Mouse (Mus musculus) midbrain, postnatal 0 days (tissue): ENCODE data around the gene Gm30191. TPM values are rescaled to one million over a fixed set of nuclear protein-coding genes. Genes with fewer than 3 reads are reported as not detected.

Experiments
- ATAC-seq: fragments of 200-750 bp; cut with Nextera tagmentation; 2 replicates; pipeline ENCODE4 v1.8.0; 2017; ENCODE audit warnings: moderate number of reproducible peaks, mild to moderate bottlenecking, moderate TSS enrichment, moderate library complexity; ENCODE audit not compliant: low FRiP score
- DNase-seq: peaks from one replicate; pipeline ENCODE4 v3.0.0-alpha.2; 2015; ENCODE audit warnings: low spot score
- H3K27ac ChIP-seq: fragments of 300-500 bp; sonication (generic); 2 replicates; pipeline ENCODE4 v1.5.1; 2014; ENCODE audit warnings: low read depth, mild to moderate bottlenecking, low read length, mixed read lengths
- H3K27me3 ChIP-seq: fragments of 300-500 bp; sonication (generic); 2 replicates; pipeline ENCODE4 v1.6.1; 2014; ENCODE audit warnings: low read length, control low read depth, mixed read lengths; ENCODE audit not compliant: insufficient read depth
- H3K36me3 ChIP-seq: fragments of 300-500 bp; sonication (generic); 2 replicates; pipeline ENCODE4 v1.6.1; 2014; ENCODE audit warnings: low read length, control low read depth, mixed read lengths; ENCODE audit not compliant: insufficient read depth
- H3K4me1 ChIP-seq: fragments of 300-500 bp; sonication (generic); 2 replicates; pipeline ENCODE4 v1.6.1; 2014; ENCODE audit warnings: mild to moderate bottlenecking, control low read depth, antibody characterized with exemption, low read length, mixed read lengths; ENCODE audit not compliant: insufficient read depth
- H3K4me2 ChIP-seq: fragments of 300-500 bp; sonication (generic); 2 replicates; pipeline ENCODE4 v1.6.1; 2014; ENCODE audit warnings: low read depth, mild to moderate bottlenecking, low read length, mixed read lengths; ENCODE audit not compliant: poor library complexity, severe bottlenecking
- H3K4me3 ChIP-seq: fragments of 300-500 bp; sonication (generic); 2 replicates; pipeline ENCODE4 v1.5.1; 2014; ENCODE audit warnings: low read depth, mild to moderate bottlenecking, low read length, moderate library complexity
- H3K9ac ChIP-seq: fragments of 300-500 bp; sonication (generic); replicated peaks from 2 replicates; pipeline ENCODE4 v1.6.1; 2014; ENCODE audit warnings: mild to moderate bottlenecking, low read length, moderate library complexity, mixed read lengths; ENCODE audit not compliant: poor library complexity, severe bottlenecking
- H3K9me3 ChIP-seq: fragments of 300-500 bp; sonication (generic); 2 replicates; pipeline ENCODE4 v1.6.1; 2016; ENCODE audit warnings: low read length, control low read depth
- CTCF ChIP-seq: IDR thresholded peaks from 2 replicates; pipeline ENCODE4 v1.5.1; 2016; ENCODE audit warnings: antibody characterized with exemption, mild to moderate bottlenecking
- WGBS: fragments of 180-500 bp; shearing (Covaris S2); extraction: QIAGEN DNeasy Blood & Tissue Kit; methylation state at CpG from one replicate; pipeline ENCODE4 v1.1.7; 2014; 5-methylcytosine and 5-hydroxymethylcytosine counted together
- polyA plus RNA-seq: library from polyadenylated mRNA; unstranded; fragments of >200 nt; fragmentation: Nextera tagmentation; extraction: Ambion mirVana; gene quantifications from 2 replicates; pipeline ENCODE4 v1.2.1, GENCODE M21; 2015
- total RNA-seq: library from RNA; depleted of rRNA; stranded (reverse); fragments of >200 nt; gene quantifications from 2 replicates; pipeline ENCODE4 v1.2.3, GENCODE M21; 2014; rRNA removed

Gene Gm30191
- total and polyA plus RNA-seq, 2 experiments from 2014 or later, result 0.42 TPM; not detected in 1

GRCm38 (mm10) chr4:134296523-134296922, 49.8 kb downstream of the Gm30191 start:
- DNase-seq, result no peak
- Histone ChIP-seq H3K27ac (no peak overlapping the region), H3K4me1 (no peaks in the 10 kb centered on the region), H3K4me3 (no peak overlapping the region), H3K36me3 (no peaks in the 10 kb centered on the region), H3K27me3 (no peaks in the 10 kb centered on the region), H3K9me3 (no peaks in the 10 kb centered on the region), H3K4me2 (no peak overlapping the region), H3K9ac (no peak overlapping the region)
- peak; percentile 22; the same call in 1 of the 2 replicates for TF ChIP-seq CTCF
- 92% methylated on average over 4 of the region's 4 CpGs for WGBS
- ATAC-seq, result no peak

- H3K36me3 ChIP-seq, result no peaks in the 10 kb centered on the region
- no peaks in the 10 kb centered on the region for H3K9me3 ChIP-seq
- H3K4me1 ChIP-seq, result no peaks in the 10 kb centered on the region
- WGBS, result 95% methylated on average over 8 of the region's 8 CpGs
- DNase-seq, result no peak
- no peak overlapping the region for H3K4me3 ChIP-seq
- H3K9ac ChIP-seq, result no peak overlapping the region
- no peak overlapping the region for H3K27ac ChIP-seq
- H3K4me2 ChIP-seq, result no peak overlapping the region
- ATAC-seq, result no peak
- no peaks in the 10 kb centered on the region for H3K27me3 ChIP-seq
- TF ChIP-seq CTCF, result no peak
Observed at GRCm38 (mm10) chr4:134297369-134297768, 50.6 kb downstream of the Gm30191 start.

GRCm38 (mm10) chr4:134298626-134299497, 52.1 kb downstream of the Gm30191 start:
- 80% methylated on average over 19 of the region's 19 CpGs for WGBS
- no peaks in the 10 kb centered on the region for H3K27me3 ChIP-seq
- no peak overlapping the region for H3K4me3 ChIP-seq
- DNase-seq (no peak), ATAC-seq (no peak)
- H3K9ac ChIP-seq, result no peak overlapping the region
- no peaks in the 10 kb centered on the region for H3K9me3 ChIP-seq
- no peak overlapping the region for H3K27ac ChIP-seq
- TF ChIP-seq CTCF, result no peak
- no peak overlapping the region for H3K4me2 ChIP-seq
- no peaks in the 10 kb centered on the region for H3K4me1 ChIP-seq
- no peaks in the 10 kb centered on the region for H3K36me3 ChIP-seq

GRCm38 (mm10) chr4:134299498-134299810, 52.7 kb downstream of the Gm30191 start:
- DNase-seq (no peak), ATAC-seq (no peak)
- Histone ChIP-seq H3K27me3 (no peaks in the 10 kb centered on the region), H3K36me3 (no peaks in the 10 kb centered on the region), H3K9ac (no peak overlapping the region), H3K9me3 (no peaks in the 10 kb centered on the region), H3K4me2 (no peak overlapping the region), H3K4me3 (no peak overlapping the region), H3K4me1 (no peaks in the 10 kb centered on the region), H3K27ac (no peak overlapping the region)
- no peak for TF ChIP-seq CTCF
- 62% methylated on average over 4 of the region's 4 CpGs for WGBS

Other genes with a start within 250 kb of the Gm30191 start
- gene Dhdds, start 246.0 kb upstream of the Gm30191 start, total RNA-seq, result 45.6 and 46.2 TPM in 2 replicates
- gene Dhdds, start 246.0 kb upstream of the Gm30191 start, polyA plus RNA-seq, result 38.3 and 42.6 TPM in 2 replicates
- 0.05 and 0.57 TPM in 2 replicates for gene Lin28a, start 228.1 kb upstream of the Gm30191 start, total RNA-seq
- 0.04 and 0.13 TPM in 2 replicates for gene Lin28a, start 228.1 kb upstream of the Gm30191 start, polyA plus RNA-seq
- not detected in 2 replicates for gene Zfp683, start 193.1 kb upstream of the Gm30191 start, total RNA-seq
- gene Zfp683, start 193.1 kb upstream of the Gm30191 start, polyA plus RNA-seq, result not detected in 2 replicates
- gene Crybg2, start 186.1 kb upstream of the Gm30191 start, total RNA-seq, result 4.2 and 4.5 TPM in 2 replicates
- gene Crybg2, start 186.1 kb upstream of the Gm30191 start, polyA plus RNA-seq, result 7.7 and 8.4 TPM in 2 replicates
- gene Cd52, start 151.9 kb upstream of the Gm30191 start, total RNA-seq, result 0.66 TPM in 1 of 2 replicates, not detected in the other
- gene Cd52, start 151.9 kb upstream of the Gm30191 start, polyA plus RNA-seq, result 2.0 and 2.7 TPM in 2 replicates
- gene Ubxn11, start 144.4 kb upstream of the Gm30191 start, total RNA-seq, result 4.9 and 8.4 TPM in 2 replicates
- 11.2 and 13.7 TPM in 2 replicates for gene Ubxn11, start 144.4 kb upstream of the Gm30191 start, polyA plus RNA-seq
- 162 and 224 TPM in 2 replicates for gene Sh3bgrl3, start 118.1 kb upstream of the Gm30191 start, total RNA-seq
- 565 and 583 TPM in 2 replicates for gene Sh3bgrl3, start 118.1 kb upstream of the Gm30191 start, polyA plus RNA-seq
- 10.0 and 12.5 TPM in 2 replicates for gene Cep85, start 59.8 kb upstream of the Gm30191 start, total RNA-seq
- 13.3 and 14.8 TPM in 2 replicates for gene Cep85, start 59.8 kb upstream of the Gm30191 start, polyA plus RNA-seq
- not detected in 2 replicates for gene Gm7534, start 43.9 kb upstream of the Gm30191 start, total RNA-seq
- not detected in 2 replicates for gene Gm7534, start 43.9 kb upstream of the Gm30191 start, polyA plus RNA-seq
- gene Catsper4, start 19.6 kb upstream of the Gm30191 start, total RNA-seq, result 0.38 TPM in 1 of 2 replicates, not detected in the other
- gene Catsper4, start 19.6 kb upstream of the Gm30191 start, polyA plus RNA-seq, result 0.16 TPM in 1 of 2 replicates, not detected in the other
- 0.27 and 0.38 TPM in 2 replicates for gene Cnksr1, start 8.5 kb upstream of the Gm30191 start, total RNA-seq
- 0.13 and 0.28 TPM in 2 replicates for gene Cnksr1, start 8.5 kb upstream of the Gm30191 start, polyA plus RNA-seq
- not detected in 2 replicates for gene E130218I03Rik, start 3.3 kb upstream of the Gm30191 start, total RNA-seq
- gene E130218I03Rik, start 3.3 kb upstream of the Gm30191 start, polyA plus RNA-seq, result 0.31 and 0.49 TPM in 2 replicates
- 10.6 and 15.4 TPM in 2 replicates for gene Zfp593, start 1.3 kb upstream of the Gm30191 start, total RNA-seq
- gene Zfp593, start 1.3 kb upstream of the Gm30191 start, polyA plus RNA-seq, result 9.2 and 11.1 TPM in 2 replicates
- gene Grrp1, start 7.2 kb downstream of the Gm30191 start, total RNA-seq, result 18.0 and 27.1 TPM in 2 replicates
- 15.7 and 17.8 TPM in 2 replicates for gene Grrp1, start 7.2 kb downstream of the Gm30191 start, polyA plus RNA-seq
- gene Pdik1l, start 41.0 kb downstream of the Gm30191 start, total RNA-seq, result 44.8 and 49.7 TPM in 2 replicates
- gene Pdik1l, start 41.0 kb downstream of the Gm30191 start, polyA plus RNA-seq, result 27.6 and 30.8 TPM in 2 replicates
- 1.5 and 2.0 TPM in 2 replicates for gene Trim63, start 68.2 kb downstream of the Gm30191 start, total RNA-seq
- 0.49 and 0.73 TPM in 2 replicates for gene Trim63, start 68.2 kb downstream of the Gm30191 start, polyA plus RNA-seq
- gene Slc30a2, start 96.2 kb downstream of the Gm30191 start, total RNA-seq, result not detected in 2 replicates
- 0.17 and 0.21 TPM in 2 replicates for gene Slc30a2, start 96.2 kb downstream of the Gm30191 start, polyA plus RNA-seq
- 2.1 and 2.2 TPM in 2 replicates for gene Extl1, start 136.9 kb downstream of the Gm30191 start, total RNA-seq
- gene Extl1, start 136.9 kb downstream of the Gm30191 start, polyA plus RNA-seq, result 0.79 and 1.2 TPM in 2 replicates
- gene Pafah2, start 149.4 kb downstream of the Gm30191 start, total RNA-seq, result 8.3 and 11.6 TPM in 2 replicates
- 5.7 and 6.7 TPM in 2 replicates for gene Pafah2, start 149.4 kb downstream of the Gm30191 start, polyA plus RNA-seq
- gene Stmn1, start 221.4 kb downstream of the Gm30191 start, total RNA-seq, result 1,269 and 1,609 TPM in 2 replicates
- 6,261 and 6,359 TPM in 2 replicates for gene Stmn1, start 221.4 kb downstream of the Gm30191 start, polyA plus RNA-seq
- gene Paqr7, start 249.8 kb downstream of the Gm30191 start, total RNA-seq, result 69.2 and 97.8 TPM in 2 replicates
- 38.9 and 41.3 TPM in 2 replicates for gene Paqr7, start 249.8 kb downstream of the Gm30191 start, polyA plus RNA-seq